Mouse (Mus musculus) urinary bladder, adult 2 months (tissue): ENCODE measurements at regions not wholly inside any gene's neighbourhood (a gene's known extent, or its start where the extent isn't known, plus 50 kb on each side); places are given as distances from the start of the nearest gene placed in this dataset.

ENCODE experiments used
- DNase-seq: peaks from one replicate; pipeline ENCODE4 v3.0.0; 2022; ENCODE audit warnings: low spot score

DNA sequence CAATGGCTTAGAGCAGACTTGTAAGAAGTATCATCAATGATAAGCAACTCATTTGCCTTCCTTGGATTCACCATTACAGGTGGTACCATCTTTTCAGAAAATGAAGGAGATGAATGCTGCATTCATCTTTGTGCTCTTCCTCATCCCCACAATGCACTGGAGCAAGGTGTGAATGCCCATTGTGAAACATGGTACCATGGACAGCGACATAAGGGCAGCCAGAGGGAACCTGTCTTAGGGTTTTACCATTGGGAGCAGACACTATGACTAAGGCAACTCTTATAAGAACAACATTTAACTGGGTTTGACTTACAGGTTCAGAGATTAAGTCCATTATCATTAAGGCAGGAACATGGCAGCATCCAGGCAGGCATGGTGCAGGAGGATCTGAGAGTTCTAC lies 60.1 kb upstream of the Kcnj6 start:
- no peak for DNase-seq

- DNase-seq, result no peak
Observed at GRCm38 (mm10) chr16:95064423-95064822, 66.9 kb upstream of the Kcnj6 start.

- no peak for DNase-seq
Observed at GRCm38 (mm10) chr16:95066687-95067086, 69.2 kb upstream of the Kcnj6 start.

DNA sequence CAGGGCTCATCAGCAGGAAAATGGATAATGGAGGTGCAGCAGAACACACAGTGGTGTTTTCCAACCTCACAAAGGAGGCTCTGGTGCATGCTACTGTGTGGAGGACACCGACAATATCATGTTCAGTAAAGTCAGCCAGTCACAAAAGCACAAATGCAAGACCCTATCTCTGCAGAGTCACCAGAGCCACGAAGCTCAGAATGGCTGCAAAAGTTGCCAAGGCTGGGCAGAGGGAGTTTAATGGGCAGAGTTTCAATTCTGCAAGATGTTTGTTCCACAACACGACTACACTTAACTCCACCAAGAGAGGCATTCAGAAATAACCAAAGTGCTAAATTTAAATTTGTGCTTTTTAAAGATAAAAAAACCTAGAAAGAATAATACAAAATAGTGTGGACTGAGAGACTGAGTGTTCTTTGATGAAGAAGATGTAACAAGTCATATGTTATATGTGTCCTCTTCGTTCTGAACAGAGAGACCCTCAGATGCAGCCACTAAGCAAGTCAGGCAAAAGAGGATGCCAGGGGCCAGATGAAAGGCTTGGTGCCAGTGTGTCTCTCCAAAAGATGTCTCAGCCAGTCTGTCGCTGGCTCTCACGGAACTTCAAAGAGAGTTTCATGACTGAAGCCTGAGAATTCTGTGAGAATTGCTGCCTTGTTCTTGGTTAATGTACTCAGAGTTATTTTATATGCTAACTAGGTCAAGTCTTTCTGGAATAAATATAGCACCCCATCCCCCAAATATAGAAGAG lies 95.1 kb upstream of the Kcnj6 start:
- no peak for DNase-seq

DNA sequence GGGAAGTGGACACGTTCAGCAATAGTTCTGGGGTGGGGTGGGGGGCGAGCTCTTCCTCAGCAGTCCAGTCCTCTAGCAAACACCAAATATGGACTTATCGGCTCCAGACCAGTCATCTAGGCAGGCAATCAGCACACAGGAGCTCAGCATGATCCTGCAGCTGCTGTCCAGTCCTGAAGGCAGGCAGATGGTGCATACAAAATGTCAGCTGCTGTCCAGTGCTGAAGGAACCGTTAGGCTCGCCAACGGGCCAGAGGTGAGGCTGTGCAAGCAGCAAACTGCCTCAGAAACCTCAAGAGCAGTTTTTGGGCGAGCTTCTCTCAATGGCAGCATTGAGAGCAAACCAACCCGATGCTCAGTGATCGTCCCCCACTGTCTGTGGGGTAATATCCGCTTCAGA lies 96.3 kb upstream of the Kcnj6 start:
- DNase-seq, result no peak

GRCm38 (mm10) chr16:95100954-95101353 lies 103.5 kb upstream of the Kcnj6 start:
- no peak for DNase-seq

- DNase-seq, result no peak
Observed at GRCm38 (mm10) chr16:95117531-95117930, 120.0 kb upstream of the Kcnj6 start.

- no peak for DNase-seq
Observed at GRCm38 (mm10) chr16:95119293-95119692, 121.8 kb upstream of the Kcnj6 start.

- DNase-seq, result no peak
Observed at GRCm38 (mm10) chr16:95122048-95122447, 124.5 kb upstream of the Kcnj6 start.

- no peak for DNase-seq
Observed at GRCm38 (mm10) chr16:95127616-95128015, 129.7 kb upstream of the Kcnj15 start.

GRCm38 (mm10) chr16:95131815-95132214 lies 125.5 kb upstream of the Kcnj15 start:
- no peak for DNase-seq

DNA sequence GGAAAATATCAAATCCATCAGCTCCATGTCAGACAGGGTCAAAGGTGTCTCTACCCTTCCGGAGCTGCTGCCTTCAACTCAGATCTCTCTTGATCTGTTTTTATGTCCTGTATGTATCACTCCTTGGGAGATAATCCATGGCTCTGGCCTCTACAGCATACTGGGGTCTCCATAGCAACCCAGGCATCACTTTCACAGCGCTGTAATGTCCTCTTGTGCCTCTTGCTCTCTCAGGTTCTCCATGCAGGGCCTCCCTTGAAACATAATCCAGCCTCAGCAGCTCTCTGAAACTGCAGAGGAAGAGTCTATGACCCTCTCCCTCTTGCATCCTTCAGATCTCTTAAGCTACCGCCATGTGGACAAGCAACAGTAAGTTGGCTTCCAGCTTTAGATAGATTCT lies 118.5 kb upstream of the Kcnj15 start:
- DNase-seq, result no peak

GRCm38 (mm10) chr16:95141510-95142394 lies 115.6 kb upstream of the Kcnj15 start:
- DNase-seq, result no peak

DNA sequence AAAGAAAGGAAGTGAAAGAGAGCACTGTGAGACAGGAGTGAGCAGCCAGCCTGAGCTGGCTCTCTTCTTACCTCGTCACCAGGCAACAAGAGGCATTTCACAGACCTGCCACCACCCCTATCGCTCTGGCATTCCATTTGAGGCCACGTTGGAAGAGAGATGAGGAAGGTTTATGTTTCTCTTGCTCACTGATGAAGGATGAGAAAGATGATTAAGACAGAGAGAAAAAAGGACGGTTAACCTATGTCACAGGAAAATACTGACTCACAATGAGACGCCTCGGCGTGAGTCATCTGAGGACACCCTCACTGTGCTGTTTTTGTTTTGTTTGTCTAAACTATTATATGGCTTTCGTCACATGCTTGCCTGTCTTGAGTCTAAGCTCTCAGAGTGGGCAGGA lies 106.9 kb upstream of the Kcnj15 start:
- DNase-seq, result no peak

- DNase-seq, result no peak
Observed at GRCm38 (mm10) chr16:95151499-95151898, 105.9 kb upstream of the Kcnj15 start.

DNA sequence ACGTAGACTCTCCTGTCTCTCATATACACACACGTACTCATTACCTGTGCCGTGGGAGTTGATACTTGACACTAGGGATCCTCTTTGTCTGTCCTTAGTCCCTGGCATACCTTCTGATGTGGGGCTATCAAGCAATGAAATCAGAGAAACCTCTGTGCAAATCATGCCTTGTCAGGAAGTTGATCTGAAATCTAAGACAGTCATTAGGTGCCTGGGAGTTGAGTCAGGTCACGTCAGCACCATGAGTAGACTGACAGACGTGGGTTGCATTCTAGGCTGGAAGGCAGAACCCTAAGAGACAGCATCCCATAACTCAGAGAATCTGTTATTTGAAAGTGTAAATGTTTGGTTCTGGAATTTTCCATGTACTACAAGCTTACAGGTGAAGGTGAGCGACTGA lies 105.4 kb upstream of the Kcnj15 start:
- DNase-seq, result no peak

- no peak for DNase-seq
Observed at GRCm38 (mm10) chr16:95152742-95153383, 104.5 kb upstream of the Kcnj15 start.

GRCm38 (mm10) chr16:95168349-95168748 lies 89.0 kb upstream of the Kcnj15 start:
- no peak for DNase-seq

DNA sequence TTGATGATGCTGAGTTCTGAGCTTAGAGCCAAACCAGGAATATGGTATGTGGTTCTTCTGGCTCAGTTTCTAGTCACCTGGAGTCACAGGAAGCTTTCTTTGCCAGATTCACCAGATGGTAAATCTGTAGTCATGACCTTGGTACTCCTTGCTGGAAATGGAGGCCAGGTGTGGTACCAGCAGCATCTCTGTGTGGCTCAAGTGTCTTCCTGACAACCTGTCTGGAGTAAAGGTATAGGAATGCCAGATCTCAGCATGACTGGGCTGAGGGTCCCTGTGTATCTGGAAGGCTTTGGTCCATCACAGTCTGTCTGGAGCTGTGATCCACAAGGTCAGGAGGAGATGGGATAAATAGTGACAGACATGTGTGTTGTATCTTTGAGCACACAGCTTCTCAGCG lies 88.0 kb upstream of the Kcnj15 start:
- no peak for DNase-seq

DNA sequence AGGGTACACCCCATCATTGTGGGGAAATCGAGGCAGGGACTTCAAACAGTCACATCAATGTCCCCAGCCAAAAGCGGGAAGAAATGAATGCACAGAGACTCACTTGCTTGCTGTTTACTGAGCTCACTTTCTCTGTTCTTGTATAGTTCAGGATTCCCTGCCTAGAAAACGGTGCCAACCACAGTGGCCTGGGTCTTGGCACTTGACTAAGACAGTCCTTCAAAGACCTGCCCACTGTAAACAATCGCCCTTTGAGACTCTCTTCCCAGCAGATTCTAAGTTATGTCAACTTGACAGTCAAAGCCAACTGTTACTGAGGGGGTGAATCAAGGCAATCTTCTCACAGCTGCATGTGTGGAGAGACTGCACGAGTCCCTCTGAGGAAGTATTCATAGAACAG lies 76.8 kb upstream of the Kcnj15 start:
- DNase-seq, result no peak

DNA sequence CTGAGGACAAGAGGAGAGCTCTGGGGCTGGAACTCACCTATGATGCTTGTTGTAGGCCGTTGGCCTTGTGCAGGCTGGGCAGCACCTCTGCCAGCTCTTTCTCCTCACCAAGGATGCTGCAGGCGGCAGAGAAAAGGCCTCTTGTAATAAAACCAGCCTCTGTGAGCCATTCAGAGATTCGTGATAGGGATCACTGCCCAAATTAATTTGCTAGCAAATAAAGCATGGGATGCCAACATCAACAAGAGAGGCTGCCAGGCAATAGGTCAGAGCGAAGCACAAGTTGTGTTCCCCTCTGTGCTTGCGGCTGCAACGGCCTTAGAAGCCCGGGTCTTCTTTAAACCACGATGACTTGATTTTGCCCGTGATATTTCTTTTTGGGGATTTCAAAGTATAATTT lies 72.0 kb upstream of the Kcnj15 start:
- DNase-seq, result no peak

GRCm38 (mm10) chr16:95189114-95189513 lies 68.2 kb upstream of the Kcnj15 start:
- DNase-seq, result no peak

- DNase-seq, result no peak
Observed at GRCm38 (mm10) chr16:95194151-95194550, 63.2 kb upstream of the Kcnj15 start.
